Mouse (Mus musculus): ENCODE results near the gene Daam1. TPM values are rescaled to one million over a fixed set of nuclear protein-coding genes. Genes with fewer than 3 reads are reported as not detected.

Daam1 gene
- polyA plus RNA-seq, 1 experiment = 8.3 TPM

DNA sequence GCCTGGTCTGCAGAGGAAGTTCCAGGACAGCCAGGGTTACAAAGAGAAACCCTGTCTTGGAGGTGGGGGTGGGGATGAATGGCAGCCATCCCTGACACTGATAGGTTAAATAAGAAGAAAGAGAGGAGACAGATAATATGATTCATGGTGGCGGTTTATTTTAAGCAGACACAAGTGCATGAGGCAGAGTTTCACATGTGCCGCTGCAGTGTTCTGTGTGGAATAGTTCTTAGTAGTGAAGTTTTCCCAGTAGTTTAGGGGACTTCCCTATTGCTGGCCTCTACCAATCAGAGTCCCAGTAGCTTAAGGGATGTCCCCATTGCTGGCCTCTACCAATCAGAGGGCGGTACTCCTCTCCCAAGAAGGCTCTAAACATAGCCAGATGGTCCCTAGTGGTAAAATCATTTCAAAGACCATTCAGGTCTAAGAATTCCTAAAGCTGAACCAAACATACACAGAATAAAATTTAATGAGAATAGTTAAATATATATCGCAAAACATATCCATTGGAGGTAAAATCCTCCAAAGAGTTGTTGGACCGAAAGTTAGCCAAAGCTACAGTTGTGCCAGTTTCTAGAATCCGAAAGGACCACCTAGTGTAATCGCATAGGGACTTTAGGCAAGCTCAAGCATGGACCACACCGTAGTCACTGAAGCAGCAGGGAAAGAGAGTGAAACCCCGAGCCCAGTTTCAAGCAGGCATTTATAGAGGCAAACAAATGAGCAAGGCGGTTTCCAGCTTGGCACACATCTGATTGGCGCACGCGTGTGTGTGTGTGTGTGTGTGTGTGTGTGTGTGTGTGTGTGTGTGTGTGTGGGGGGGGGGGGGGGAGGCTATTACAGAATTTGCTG lies 178.4 kb downstream of the Daam1 start:
- H3K27ac ChIP-seq (replicated peaks; ENCODE audit: low read depth, low read length) = no peak overlapping the region
- no peak overlapping the region for H3K4me3 ChIP-seq (ENCODE audit: insufficient read depth, low read depth, low read length)
- no peaks in the 10 kb centered on the region; the same call in 1 of the 2 replicates for H3K4me1 ChIP-seq (ENCODE audit: control insufficient read depth, insufficient read depth, insufficient read length, low read length)

DNA sequence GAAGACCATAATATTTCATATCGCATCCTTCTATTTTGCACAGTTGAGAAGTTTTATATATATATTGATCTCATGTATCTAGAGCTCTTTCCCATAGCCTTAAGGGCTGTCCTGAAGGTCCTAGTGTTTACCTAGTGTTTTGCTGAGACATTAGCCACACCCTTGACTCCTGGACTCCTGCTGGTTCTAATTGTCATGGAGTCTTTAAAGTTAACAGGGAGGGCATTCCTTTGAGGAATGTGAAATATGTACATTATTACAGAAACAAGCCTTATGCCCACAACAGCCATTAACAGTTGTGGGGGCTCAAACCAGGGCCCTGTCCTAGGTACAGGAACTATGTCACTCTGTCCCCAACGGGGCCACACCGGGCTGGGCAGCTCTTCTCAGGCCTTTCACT lies 180.5 kb downstream of the Daam1 start:
- H3K27ac ChIP-seq (replicated peaks; ENCODE audit: low read depth, low read length) = no peak overlapping the region
- H3K4me1 ChIP-seq (ENCODE audit: control insufficient read depth, insufficient read depth, insufficient read length, low read length) = no peaks in the 10 kb centered on the region; the same call in 1 of the 2 replicates
- H3K4me3 ChIP-seq (ENCODE audit: insufficient read depth, low read depth, low read length) = no peak overlapping the region

DNA sequence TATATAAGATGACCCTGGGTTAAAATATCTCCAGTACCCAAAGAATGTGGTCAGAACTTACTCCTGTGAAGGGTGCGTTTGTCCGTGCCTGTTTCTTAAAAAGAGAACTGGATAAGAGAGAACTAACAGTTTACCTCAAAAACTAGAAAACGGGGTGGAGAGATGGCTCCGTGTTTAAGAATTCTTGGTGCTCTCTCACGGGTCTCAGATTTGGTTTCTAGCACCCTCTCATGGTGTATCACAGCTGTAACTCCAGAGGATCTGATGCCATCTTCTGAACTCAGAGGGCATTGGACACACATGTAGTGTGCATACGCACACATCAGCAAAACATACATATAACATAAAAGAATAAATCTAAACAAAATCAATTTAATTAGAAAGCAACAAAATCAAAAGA lies 181.2 kb downstream of the Daam1 start:
- Histone ChIP-seq H3K27ac (replicated peaks; ENCODE audit: low read depth, low read length) (no peak overlapping the region), H3K4me3 (ENCODE audit: insufficient read depth, low read depth, low read length) (no peak overlapping the region), H3K4me1 (ENCODE audit: control insufficient read depth, insufficient read depth, insufficient read length, low read length) (no peaks in the 10 kb centered on the region; the same call in 1 of the 2 replicates)

DNA sequence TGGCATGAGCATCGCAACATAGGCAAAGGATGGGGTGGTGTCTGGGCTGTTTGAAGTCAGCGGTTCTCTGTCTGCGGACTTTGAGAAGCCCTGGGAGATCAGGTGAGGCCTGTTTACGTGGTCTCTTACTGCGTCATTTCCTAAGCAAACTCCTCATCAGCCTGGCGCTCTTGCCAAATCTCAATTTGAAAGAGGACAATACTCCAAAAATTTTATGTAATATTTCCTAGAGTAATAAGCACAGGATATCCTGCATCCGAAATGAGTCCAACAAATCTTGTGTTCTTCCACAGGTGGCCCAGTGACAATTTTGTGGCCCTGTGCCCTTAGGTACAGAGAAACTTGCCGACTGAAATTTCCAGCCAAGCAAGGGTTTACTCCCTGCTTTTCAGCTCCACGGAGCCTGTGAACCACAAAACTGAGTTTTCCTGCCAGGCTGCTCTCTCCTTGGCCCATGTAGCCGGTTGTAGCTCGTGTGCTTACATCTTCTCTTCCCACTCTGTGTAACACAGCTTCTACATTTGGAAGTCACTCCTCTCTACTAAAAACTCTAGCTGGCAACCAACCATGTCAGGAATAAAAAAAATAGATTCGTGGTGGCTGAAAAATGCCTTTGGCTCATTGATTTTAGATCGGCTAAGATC lies 183.0 kb downstream of the Daam1 start:
- Histone ChIP-seq H3K4me3 (ENCODE audit: insufficient read depth, low read depth, low read length) (peak overlapping the region; percentile 27), H3K4me1 (ENCODE audit: control insufficient read depth, insufficient read depth, insufficient read length, low read length) (no peaks in the 10 kb centered on the region; the same call in 1 of the 2 replicates), H3K27ac (replicated peaks; ENCODE audit: low read depth, low read length) (peak overlapping the region; percentile 64)

DNA sequence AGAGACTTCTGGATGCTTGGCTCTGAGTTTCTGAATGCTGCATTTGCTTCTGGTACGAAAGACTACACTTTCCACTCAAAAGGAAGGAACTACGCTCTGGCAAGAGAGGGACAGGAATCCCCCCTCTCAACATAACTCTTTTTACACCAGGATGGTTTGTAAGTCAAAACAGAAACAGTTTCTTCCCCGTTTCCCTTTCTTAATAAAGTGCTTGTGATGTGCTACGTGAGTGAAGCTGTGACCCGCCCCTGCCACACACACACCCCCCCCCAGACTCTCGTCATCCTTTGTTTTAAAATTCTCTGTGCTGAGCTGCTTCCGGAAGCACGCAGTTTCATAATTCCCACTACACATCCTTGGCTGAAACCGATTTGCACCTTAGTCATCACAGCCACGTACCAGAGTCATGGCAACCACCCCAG lies 183.5 kb downstream of the Daam1 start:
- Histone ChIP-seq H3K4me3 (ENCODE audit: insufficient read depth, low read depth, low read length) (peak overlapping the region; percentile 27), H3K27ac (replicated peaks; ENCODE audit: low read depth, low read length) (peak overlapping the region; percentile 58), H3K4me1 (ENCODE audit: control insufficient read depth, insufficient read depth, insufficient read length, low read length) (no peaks in the 10 kb centered on the region; the same call in 1 of the 2 replicates)

DNA sequence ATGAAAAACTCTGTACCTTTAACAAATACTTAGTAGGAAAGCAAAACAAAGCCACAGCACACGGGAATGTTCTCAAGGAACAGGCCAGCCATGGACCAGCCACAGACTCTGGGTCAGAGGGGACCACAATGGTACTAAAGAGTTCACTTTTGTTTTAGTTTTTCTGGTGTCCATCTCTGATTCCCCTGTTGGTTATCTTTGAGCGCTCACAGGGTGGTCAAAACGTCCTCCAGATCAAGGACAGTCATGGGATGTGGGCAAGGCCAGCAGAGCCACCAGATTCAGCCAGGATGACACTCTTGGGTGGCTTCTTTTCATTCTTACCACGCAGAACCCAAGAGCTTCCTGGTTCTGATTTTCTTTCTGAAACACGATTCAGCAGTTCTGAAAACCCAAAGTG lies 184.4 kb downstream of the Daam1 start:
- no peak overlapping the region for H3K27ac ChIP-seq (replicated peaks; ENCODE audit: low read depth, low read length)
- H3K4me1 ChIP-seq (ENCODE audit: control insufficient read depth, insufficient read depth, insufficient read length, low read length) = no peaks in the 10 kb centered on the region; the same call in 1 of the 2 replicates
- H3K4me3 ChIP-seq (ENCODE audit: insufficient read depth, low read depth, low read length) = no peak overlapping the region

DNA sequence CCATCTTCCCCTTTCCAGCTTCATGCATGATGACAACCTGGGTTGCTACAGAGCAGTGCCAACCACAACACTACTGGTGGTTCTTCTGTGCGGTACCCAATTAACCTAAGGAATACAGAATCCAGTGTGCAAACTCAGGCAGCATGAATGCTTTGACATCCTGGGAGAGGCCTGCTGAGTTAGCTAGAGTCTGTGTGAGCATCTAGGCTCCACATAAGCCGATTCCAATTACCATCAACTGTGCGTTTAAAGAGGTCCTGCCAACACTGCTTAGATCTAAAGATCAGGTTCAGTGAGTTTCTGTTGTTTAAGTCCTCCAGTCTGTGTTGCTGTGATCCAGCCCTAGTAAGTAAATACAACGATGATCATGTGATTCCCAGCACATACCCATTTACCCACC lies 189.4 kb downstream of the Daam1 start:
- no peak overlapping the region for H3K4me3 ChIP-seq (ENCODE audit: insufficient read depth, low read depth, low read length)
- no peaks in the 10 kb centered on the region for H3K4me1 ChIP-seq (ENCODE audit: control insufficient read depth, insufficient read depth, insufficient read length, low read length)
- H3K27ac ChIP-seq (replicated peaks; ENCODE audit: low read depth, low read length) = no peak overlapping the region

DNA sequence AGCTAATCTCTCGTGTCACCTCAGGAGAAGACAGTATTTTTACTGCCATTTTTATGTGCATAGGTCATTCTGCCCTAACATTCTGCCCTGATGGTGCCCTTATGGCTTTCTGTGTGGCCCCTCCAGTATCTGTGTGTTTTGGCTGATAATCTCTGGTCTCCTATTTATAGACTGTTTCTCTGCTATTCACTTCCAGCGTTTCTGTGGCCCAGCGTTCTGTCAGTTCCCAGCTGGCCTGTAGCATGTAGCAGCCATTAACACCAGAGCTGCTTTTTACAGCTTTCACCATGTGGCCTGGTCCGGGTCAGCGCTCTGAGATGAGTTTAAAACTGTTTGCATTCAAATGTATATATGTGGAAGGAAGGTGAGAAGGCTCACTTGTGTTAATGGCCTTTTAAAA lies 190.7 kb downstream of the Daam1 start:
- Histone ChIP-seq H3K4me3 (ENCODE audit: insufficient read depth, low read depth, low read length) (no peak overlapping the region), H3K4me1 (ENCODE audit: control insufficient read depth, insufficient read depth, insufficient read length, low read length) (no peaks in the 10 kb centered on the region), H3K27ac (replicated peaks; ENCODE audit: low read depth, low read length) (no peak overlapping the region)

DNA sequence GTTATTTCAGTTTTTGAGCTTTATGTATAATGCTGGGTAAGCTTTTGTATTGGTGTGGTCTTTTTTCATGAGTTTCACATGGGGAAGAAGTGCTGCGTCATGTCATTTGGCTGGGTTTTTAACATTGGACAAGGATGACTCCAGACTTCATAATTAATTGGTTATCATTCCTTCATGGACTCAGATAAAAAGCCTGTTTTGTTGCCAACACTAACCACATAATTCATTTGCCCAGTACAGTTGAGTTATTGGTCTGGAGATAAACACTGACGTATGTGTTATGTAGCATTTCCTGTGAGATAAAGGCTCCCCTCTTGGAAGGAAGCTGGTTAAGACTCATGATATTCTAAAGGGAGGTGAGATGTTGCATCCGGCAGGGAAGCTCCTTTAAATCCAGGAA lies 191.9 kb downstream of the Daam1 start:
- H3K27ac ChIP-seq (replicated peaks; ENCODE audit: low read depth, low read length) = no peak overlapping the region
- H3K4me1 ChIP-seq (ENCODE audit: control insufficient read depth, insufficient read depth, insufficient read length, low read length) = no peaks in the 10 kb centered on the region
- no peak overlapping the region for H3K4me3 ChIP-seq (ENCODE audit: insufficient read depth, low read depth, low read length)

DNA sequence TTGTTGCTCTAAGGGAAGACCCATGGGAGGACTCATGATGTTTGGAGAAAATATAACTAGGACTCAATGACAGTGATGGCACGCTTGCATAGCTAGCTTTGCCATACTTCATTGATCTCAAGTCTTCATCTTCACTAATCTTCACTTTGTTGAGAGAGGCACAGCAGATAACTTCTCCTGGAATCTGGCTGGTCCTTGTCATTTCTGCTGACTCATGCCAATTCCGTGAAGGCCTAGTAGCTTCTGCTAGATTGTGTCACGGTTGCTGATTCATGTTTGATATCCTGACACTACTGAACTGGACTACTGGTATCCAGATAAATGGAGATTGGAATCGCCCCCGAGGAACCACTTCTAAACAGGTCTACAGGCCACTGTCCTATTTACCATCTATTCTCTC lies 192.7 kb downstream of the Daam1 start:
- Histone ChIP-seq H3K27ac (replicated peaks; ENCODE audit: low read depth, low read length) (no peak overlapping the region), H3K4me1 (ENCODE audit: control insufficient read depth, insufficient read depth, insufficient read length, low read length) (no peaks in the 10 kb centered on the region), H3K4me3 (ENCODE audit: insufficient read depth, low read depth, low read length) (no peak overlapping the region)

DNA sequence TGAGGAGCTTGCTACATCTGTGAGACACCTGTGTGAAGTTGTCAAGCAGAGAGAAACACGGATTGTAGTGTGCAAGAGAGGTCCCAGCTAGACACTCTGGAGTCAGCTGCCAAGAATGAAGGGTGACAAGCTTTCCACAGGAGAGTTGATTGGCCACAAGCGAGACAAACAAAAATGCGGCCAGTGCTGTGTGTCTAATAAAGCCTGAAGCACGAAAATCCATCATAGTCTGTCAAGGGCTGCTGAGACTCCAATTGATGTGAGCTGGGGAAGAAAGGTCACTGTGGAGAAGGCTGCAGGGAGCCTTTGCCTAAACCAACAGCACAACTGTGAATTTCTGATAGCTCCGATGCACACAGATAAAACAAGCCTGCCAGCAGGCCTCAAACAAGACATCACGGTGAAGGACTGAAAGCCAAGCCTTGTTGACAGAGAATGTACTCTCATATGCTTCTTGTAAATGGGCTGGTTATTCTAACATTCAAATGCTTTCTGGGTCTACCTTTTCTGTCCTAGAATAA lies 194.5 kb downstream of the Daam1 start:
- no peaks in the 10 kb centered on the region for H3K4me1 ChIP-seq (ENCODE audit: control insufficient read depth, insufficient read depth, insufficient read length, low read length)
- no peak overlapping the region for H3K27ac ChIP-seq (replicated peaks; ENCODE audit: low read depth, low read length)
- no peak overlapping the region for H3K4me3 ChIP-seq (ENCODE audit: insufficient read depth, low read depth, low read length)

DNA sequence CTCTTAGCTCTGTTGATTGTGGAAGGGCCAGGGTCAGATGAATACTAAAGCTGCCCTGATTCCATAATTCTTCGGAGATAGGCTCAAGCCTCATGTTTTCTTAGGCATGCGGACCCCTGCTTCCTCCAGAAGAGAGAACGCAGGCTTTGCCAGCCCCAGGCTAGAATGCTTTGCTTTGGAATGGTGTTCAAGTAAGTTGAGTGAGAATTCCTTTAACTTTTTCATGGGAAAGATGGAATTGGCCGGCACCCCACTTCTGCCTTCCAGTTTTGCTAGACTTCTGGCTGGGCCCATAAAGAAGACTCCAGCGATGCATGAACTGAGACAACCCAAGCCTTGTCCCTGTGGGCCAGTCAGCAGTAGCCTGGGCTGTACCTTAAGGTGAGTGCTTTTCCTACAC lies 200.3 kb downstream of the Daam1 start:
- Histone ChIP-seq H3K27ac (replicated peaks; ENCODE audit: low read depth, low read length) (peak overlapping the region; percentile 20; the same call in 1 of the 2 replicates), H3K4me3 (ENCODE audit: insufficient read depth, low read depth, low read length) (no peak overlapping the region), H3K4me1 (ENCODE audit: control insufficient read depth, insufficient read depth, insufficient read length, low read length) (no peaks in the 10 kb centered on the region)

DNA sequence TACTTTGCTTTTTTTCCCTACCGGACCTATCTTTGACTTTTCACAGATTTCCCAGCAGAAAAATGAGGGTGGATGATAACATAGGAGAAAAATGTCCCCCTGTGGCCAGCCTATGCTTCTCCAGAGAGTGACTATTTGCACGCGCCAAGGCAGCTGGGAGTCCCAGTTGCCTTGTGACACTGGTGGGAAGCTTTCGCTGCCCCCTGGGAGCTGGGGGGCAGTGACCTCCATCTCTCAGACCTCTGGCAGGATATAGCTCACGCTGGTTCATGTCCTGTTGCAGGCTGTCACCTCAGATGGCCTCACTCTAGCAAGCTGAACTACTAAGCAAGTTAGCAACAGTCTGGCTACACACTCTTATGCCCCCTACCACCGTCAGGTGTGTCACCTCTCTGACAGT lies 200.9 kb downstream of the Daam1 start:
- Histone ChIP-seq H3K4me3 (ENCODE audit: insufficient read depth, low read depth, low read length) (no peak overlapping the region), H3K27ac (replicated peaks; ENCODE audit: low read depth, low read length) (no peak overlapping the region)

DNA sequence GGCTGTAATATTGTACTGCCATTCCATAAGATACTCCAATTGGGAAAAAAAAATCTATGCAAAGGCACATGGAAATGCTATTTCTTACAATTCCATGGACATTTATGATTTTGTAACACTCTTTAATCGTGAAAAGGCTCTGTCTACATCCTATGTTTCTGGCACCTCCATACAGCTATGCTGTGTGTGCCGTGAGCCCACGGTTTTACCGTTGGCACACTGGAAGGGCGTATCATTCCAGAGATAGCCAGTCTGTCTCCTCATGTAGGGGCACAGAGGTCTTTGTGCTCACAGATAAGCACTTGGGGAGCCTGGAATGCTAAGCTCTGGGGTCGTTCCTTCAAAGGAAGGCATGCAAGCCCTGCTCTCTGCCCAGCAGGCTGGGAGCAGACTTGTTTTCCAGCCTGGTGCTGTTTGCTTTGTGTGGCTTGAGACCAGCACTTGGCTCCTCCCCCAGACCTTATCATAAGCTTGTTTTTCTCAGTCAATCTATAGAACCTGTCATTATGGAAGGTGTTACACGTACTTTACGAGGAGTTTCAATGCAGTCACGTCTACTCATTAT lies 205.3 kb downstream of the Daam1 start:
- no peak overlapping the region for H3K27ac ChIP-seq (replicated peaks; ENCODE audit: low read depth, low read length)
- no peaks in the 10 kb centered on the region for H3K4me1 ChIP-seq (ENCODE audit: control insufficient read depth, insufficient read depth, insufficient read length, low read length)
- no peak overlapping the region for H3K4me3 ChIP-seq (ENCODE audit: insufficient read depth, low read depth, low read length)

More for the DNA sequence above, 200.9 kb downstream of the Daam1 start:
- H3K4me1 ChIP-seq (ENCODE audit: control insufficient read depth, insufficient read depth, insufficient read length, low read length) = no peaks in the 10 kb centered on the region

DNA sequence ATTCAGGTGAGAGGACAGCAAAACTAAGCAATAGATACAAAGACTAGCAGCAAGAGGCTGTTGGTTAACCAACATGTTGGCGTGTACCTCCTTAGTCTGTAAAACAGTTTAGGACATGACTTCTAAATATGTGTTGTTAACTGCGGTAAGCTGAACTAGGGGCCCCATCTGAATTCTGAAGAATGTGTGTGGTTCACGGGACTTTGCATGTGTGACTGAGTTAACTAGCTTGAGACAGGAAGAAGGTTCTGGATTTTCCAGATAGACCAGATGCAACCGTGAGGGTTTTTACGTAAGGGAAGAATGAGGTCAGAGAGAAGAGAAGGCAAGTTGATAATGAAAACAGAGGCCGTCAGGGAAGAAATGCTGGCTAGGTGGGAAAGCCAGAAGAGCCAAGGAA lies 206.2 kb downstream of the Daam1 start:
- Histone ChIP-seq H3K4me3 (ENCODE audit: insufficient read depth, low read depth, low read length) (no peak overlapping the region), H3K4me1 (ENCODE audit: control insufficient read depth, insufficient read depth, insufficient read length, low read length) (no peaks in the 10 kb centered on the region), H3K27ac (replicated peaks; ENCODE audit: low read depth, low read length) (no peak overlapping the region)

Measured in brown adipose tissue, adult 24 weeks (tissue).